Mouse (Mus musculus): ENCODE data around the gene Dcdc2a. TPM values are rescaled to one million over a fixed set of nuclear protein-coding genes. Genes with fewer than 3 reads are reported as not detected.

The Dcdc2a gene
- polyA plus RNA-seq, 1 experiment from 2014 or later: 4.3 TPM

DNA sequence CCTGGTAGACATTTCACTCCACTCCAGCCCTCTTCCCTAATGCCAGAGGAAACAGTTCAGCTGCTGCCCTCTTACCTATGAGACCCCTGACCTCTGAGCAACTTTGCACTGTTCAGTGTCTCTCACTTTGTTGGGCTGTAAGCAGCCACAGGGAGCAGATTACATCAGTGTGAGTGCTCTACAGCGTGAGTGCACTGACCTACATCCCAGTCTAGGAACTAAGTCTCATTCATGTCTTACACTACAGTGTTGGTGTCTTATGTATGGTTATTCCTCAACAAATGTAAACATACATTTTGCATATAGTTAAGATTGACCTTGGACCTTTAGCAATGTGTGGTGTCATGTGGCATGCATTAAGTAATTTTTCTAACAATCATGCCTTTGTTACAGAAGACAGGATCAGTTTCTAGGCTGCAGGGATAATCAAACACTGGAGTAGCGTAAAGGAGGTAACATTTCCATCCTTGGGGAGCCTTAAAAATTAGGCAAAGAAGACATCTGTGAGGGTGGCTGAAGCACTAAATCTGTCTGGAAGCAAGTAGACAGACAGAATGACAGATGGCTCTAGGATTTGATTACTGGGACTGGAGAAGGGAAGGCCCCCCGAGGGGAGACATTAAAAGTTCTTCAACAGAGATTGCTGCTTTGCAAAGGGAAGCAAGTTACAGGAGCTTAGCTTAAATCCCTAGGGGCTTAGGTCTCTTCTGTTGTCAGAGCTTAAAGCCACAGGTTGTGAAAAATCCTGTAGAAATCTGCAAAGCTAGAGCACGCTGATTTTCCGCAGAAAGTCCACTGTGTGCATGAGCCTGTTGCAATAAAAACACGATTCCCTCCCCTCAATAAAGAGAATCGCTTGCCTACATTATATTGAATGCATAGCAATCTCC is 130.9 kb downstream of the Dcdc2a start:
- Histone ChIP-seq H3K36me3 (no peaks in the 10 kb centered on the region), H3K4me2 (peak overlapping the region; percentile 42), H3K27me3 (no peaks in the 10 kb centered on the region), H3K9ac (no peak overlapping the region), H3K9me3 (no peaks in the 10 kb centered on the region), H3K27ac (replicated peaks) (no peak overlapping the region; the same call in 1 of the 2 replicates), H3K4me1 (replicated peaks) (peaks cover 13% of the 10 kb centered on the region), H3K4me3 (no peak overlapping the region; the same call in 1 of the 2 replicates)
- peak; percentile 42; the same call in 1 of the 2 replicates for ATAC-seq (ENCODE audit: low FRiP score, low read depth)
- 22% methylated on average over 7 of the region's 7 CpGs for WGBS

DNA sequence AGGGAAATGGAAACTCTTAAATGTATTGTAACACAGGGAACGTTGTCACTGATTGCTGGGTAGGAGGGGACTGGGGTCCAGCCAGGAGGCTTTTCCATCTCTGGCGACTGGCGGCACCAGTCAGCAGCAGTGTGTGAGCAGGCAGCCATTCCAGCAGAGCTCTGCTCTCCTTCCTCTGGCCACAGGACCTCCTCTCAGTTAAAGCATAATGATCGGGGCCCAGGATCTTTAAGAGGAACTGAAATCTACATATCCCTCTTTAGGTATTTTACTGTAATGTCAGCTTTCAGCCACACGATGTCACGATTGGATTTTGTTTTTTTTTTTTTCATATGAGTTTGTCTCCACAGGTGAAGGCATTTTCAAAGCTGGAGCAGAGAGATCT is 131.5 kb downstream of the Dcdc2a start:
- Histone ChIP-seq H3K27ac (replicated peaks) (peak overlapping the region; percentile 14; the same call in 1 of the 2 replicates), H3K36me3 (no peaks in the 10 kb centered on the region), H3K9me3 (no peaks in the 10 kb centered on the region), H3K4me3 (no peak overlapping the region; the same call in 1 of the 2 replicates), H3K4me2 (peak overlapping the region; percentile 42), H3K4me1 (replicated peaks) (peaks cover 13% of the 10 kb centered on the region), H3K9ac (no peak overlapping the region), H3K27me3 (no peaks in the 10 kb centered on the region)
- 6% methylated on average over 6 of the region's 6 CpGs for WGBS
- 0 out of 2 replicates have a peak, but pooled peaks have one; percentile 60 for ATAC-seq (ENCODE audit: low FRiP score, low read depth)

DNA sequence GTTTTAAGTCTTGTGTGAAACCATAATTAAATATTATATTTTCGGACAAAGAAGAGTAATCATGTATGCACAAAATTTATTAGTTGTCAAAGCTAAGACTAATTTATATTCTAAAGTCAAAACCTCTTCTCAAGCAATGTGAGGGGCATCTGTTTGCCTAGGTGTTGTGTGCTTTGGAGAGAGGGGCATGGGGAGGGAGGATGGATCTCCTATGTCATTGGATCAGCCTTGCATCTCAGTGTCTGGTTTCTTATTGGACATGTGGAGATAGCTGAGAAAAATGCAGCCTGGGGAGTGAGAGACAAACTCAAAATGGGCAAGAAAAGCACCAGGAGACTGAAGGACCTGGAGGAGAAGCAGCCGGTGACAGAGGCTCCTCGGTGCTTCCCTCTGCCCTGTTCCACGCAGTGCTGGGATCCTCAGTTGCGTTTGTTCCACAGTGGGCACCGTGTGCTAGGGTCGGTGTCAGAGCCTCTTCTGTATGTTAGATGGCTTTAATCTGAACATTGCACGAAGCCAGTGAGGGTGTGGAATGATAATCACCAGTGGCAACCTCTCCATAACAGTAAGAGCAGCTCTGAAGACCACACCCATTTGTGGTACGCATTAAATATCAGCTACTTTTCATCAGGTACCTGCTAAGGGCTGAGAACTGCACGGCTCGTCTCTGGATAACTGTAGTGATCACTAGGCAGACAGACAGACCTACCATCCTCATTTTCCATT is 133.8 kb downstream of the Dcdc2a start:
- Histone ChIP-seq H3K9me3 (no peaks in the 10 kb centered on the region), H3K4me1 (replicated peaks) (peaks cover 13% of the 10 kb centered on the region), H3K36me3 (no peaks in the 10 kb centered on the region), H3K27ac (replicated peaks) (no peak overlapping the region), H3K4me3 (no peak overlapping the region), H3K4me2 (no peak overlapping the region), H3K9ac (no peak overlapping the region), H3K27me3 (no peaks in the 10 kb centered on the region)
- WGBS: 89% methylated on average over 11 of the region's 11 CpGs
- ATAC-seq (ENCODE audit: low FRiP score, low read depth): no peak

DNA sequence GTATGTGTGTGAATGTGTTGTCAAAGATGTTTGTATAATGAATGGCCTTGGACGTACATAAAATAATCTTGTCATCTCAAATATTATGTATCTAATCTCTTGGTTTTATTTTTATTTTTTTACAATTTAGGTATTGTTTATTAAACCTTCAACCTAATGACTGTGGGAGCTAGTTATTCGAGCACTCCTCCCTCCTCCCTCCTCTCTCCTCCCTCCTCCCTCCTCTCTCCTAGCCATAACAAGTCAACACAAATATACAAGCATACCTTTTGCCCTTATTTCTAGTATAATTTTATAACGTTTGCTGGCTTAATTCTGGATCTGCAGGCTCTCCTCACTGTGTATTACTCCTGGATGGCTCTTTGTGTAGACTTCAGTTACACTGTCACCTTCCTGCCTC is 134.4 kb downstream of the Dcdc2a start:
- Histone ChIP-seq H3K9me3 (no peaks in the 10 kb centered on the region), H3K9ac (no peak overlapping the region), H3K27ac (replicated peaks) (no peak overlapping the region), H3K4me2 (no peak overlapping the region), H3K4me1 (replicated peaks) (peaks cover 13% of the 10 kb centered on the region), H3K36me3 (no peaks in the 10 kb centered on the region), H3K27me3 (no peaks in the 10 kb centered on the region), H3K4me3 (no peak overlapping the region)
- no peak for ATAC-seq (ENCODE audit: low FRiP score, low read depth)
- 80% methylated on average over 3 of the region's 3 CpGs for WGBS

DNA sequence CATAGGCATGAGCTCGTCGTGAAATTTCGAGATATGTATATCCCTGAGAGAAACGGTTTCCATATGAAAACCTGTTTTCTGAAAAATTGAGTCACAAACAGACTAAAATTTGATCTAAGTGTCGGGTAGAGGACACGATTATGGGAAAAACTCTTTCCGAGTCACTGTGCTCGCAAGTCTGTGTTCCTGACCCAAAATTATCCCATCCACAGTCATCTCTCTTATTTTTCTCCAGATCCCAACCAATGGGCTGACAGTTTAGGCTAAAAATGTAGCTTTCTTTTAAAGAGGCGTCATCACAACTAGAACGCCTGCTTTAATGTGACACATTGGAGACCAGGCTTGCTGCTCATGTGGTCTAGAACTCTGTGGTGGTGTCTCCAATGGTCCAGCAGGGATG is 139.9 kb downstream of the Dcdc2a start:
- Histone ChIP-seq H3K27ac (replicated peaks) (no peak overlapping the region), H3K4me2 (no peak overlapping the region), H3K36me3 (no peaks in the 10 kb centered on the region), H3K27me3 (no peaks in the 10 kb centered on the region), H3K9me3 (no peaks in the 10 kb centered on the region), H3K9ac (no peak overlapping the region), H3K4me3 (no peak overlapping the region), H3K4me1 (replicated peaks) (no peaks in the 10 kb centered on the region; the same call in 1 of the 2 replicates)
- WGBS: 92% methylated on average over 10 of the region's 10 CpGs
- ATAC-seq (ENCODE audit: low FRiP score, low read depth): no peak

DNA sequence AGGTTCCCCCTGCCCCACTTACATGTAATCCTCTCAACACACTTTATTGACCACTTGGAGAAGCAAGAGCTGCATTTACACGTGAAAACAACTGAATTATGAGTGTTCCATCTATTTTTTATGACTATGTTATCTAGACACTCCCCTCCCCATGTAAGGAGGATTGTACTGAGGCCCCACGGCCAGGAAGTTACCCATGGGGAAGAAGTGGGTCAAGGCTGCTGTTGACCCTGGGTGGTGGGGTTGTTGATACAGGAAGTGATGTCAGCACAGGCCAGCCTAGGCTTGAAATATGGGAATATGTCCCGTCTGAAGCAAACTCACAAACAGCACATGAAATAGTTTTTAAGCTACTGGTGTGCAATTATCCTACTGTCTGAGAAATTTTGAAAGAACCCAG is 144.1 kb downstream of the Dcdc2a start:
- Histone ChIP-seq H3K9me3 (no peaks in the 10 kb centered on the region), H3K9ac (no peak overlapping the region), H3K27ac (replicated peaks) (no peak overlapping the region), H3K4me1 (replicated peaks) (no peaks in the 10 kb centered on the region), H3K4me3 (no peak overlapping the region), H3K4me2 (no peak overlapping the region), H3K36me3 (no peaks in the 10 kb centered on the region), H3K27me3 (no peaks in the 10 kb centered on the region)
- no peak for ATAC-seq (ENCODE audit: low FRiP score, low read depth)
- WGBS: 76% methylated on average over 3 of the region's 3 CpGs

DNA sequence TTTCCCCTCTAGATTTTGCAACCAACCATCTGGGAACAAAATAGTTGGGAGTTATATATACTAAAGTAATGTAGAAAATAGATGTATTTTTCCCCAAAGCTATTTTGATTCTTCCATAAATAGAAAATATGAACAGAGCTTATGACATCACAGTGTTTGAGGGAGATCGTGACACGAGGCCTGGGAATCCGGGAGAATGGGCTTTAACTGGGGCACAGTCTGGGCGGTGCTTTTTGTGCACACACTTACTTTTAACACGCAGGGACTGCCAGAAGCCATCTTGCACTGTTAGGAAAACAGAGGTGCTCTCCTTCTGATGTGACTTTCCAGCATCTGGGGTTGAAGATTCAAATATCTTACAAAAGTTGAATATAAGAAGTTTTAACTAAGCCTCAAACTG is 151.1 kb downstream of the Dcdc2a start:
- Histone ChIP-seq H3K9me3 (no peaks in the 10 kb centered on the region), H3K4me2 (no peak overlapping the region), H3K36me3 (no peaks in the 10 kb centered on the region), H3K9ac (no peak overlapping the region), H3K4me3 (no peak overlapping the region), H3K27ac (replicated peaks) (no peak overlapping the region), H3K27me3 (no peaks in the 10 kb centered on the region), H3K4me1 (replicated peaks) (no peaks in the 10 kb centered on the region)
- ATAC-seq (ENCODE audit: low FRiP score, low read depth): no peak
- 90% methylated on average over 5 of the region's 5 CpGs for WGBS

DNA sequence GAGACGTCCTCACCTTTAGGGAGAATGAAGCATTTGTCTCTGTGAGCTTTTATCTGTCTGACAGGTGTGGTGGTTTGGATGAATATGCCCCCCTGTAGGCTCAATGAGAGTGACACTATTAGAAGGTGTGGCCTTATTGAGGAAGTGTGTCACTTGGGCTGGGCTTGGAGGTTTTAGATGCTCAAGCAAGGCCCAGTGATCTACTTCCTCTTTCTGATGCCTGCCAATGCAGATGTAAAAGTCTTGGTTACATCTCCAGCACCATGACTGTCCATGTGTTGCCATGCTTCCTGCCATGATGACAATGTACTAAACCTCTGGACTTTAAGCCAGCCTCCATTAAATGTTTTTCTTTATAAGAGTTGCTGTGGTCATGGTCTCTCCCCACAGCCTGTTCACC is 162.6 kb downstream of the Dcdc2a start:
- H3K9me3 ChIP-seq: no peaks in the 10 kb centered on the region
- 93% methylated on average over 1 of the region's 1 CpGs for WGBS
- no peaks in the 10 kb centered on the region for H3K4me1 ChIP-seq (replicated peaks)

DNA sequence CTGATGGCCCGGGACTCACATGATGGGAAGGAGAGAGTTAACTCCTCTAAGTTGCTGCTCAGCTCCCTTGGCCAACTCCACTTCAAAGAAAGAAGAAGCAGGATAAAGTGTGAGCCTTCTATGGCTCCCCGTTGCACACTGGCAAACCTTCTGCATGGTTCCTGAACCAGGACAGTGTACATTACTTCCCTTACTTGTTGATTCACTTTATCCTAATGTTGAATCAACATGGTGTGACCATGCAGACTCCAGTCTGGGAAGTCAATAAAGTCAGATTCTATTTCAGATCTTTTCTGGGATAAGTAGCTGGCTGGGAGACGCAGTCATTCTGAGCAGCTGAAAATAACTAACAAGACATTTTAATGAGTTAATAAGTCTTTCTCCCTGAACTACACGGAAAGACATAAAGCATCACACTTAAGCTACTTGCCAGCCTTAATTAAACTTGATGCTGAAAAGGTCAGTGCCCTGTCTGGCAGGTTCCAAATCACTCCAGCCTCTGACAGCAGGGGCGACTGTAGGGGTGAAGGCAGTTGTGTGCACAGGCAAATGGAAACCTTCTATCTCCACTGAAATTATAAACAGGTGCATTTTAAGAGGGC is 164.5 kb downstream of the Dcdc2a start:
- H3K36me3 ChIP-seq: no peaks in the 10 kb centered on the region
- no peak for ATAC-seq (ENCODE audit: low FRiP score, low read depth)
- H3K4me2 ChIP-seq: no peak overlapping the region
- no peaks in the 10 kb centered on the region for H3K9me3 ChIP-seq
- no peaks in the 10 kb centered on the region for H3K27me3 ChIP-seq
- no peak overlapping the region for H3K4me3 ChIP-seq
- H3K4me1 ChIP-seq (replicated peaks): no peaks in the 10 kb centered on the region
- no peak overlapping the region for H3K27ac ChIP-seq (replicated peaks)
- 82% methylated on average over 5 of the region's 5 CpGs for WGBS
- H3K9ac ChIP-seq: no peak overlapping the region

More for the DNA sequence above, 162.6 kb downstream of the Dcdc2a start:
- H3K27me3 ChIP-seq: no peaks in the 10 kb centered on the region
- H3K27ac ChIP-seq (replicated peaks): no peak overlapping the region
- no peak overlapping the region for H3K4me2 ChIP-seq
- no peak overlapping the region for H3K9ac ChIP-seq
- H3K4me3 ChIP-seq: no peak overlapping the region
- H3K36me3 ChIP-seq: no peaks in the 10 kb centered on the region
- ATAC-seq (ENCODE audit: low FRiP score, low read depth): no peak

DNA sequence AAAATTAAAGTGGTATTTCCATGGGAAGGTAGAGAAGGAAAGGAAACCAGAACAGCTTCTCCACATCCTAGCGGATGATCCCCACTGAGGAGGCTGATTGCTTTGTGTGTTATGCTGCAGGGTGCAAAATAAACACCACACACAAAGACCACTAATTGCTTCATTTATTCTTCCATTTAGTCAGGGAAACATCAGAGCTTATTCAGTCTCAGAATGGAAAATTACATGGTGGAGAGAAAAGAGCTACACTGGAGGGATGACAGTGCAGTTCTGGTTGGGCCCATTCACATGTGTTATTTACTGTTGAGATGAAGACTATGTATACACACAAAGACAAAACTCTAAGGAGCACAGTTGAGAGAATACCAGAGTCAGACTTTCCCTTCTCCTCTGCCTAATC is 196.1 kb downstream of the Dcdc2a start:
- Histone ChIP-seq H3K9me3 (no peaks in the 10 kb centered on the region), H3K36me3 (no peaks in the 10 kb centered on the region), H3K27me3 (no peaks in the 10 kb centered on the region), H3K4me2 (no peak overlapping the region), H3K27ac (replicated peaks) (no peak overlapping the region), H3K4me3 (no peak overlapping the region), H3K9ac (no peak overlapping the region), H3K4me1 (replicated peaks) (no peaks in the 10 kb centered on the region)
- WGBS: 42% methylated on average over 1 of the region's 1 CpGs
- no peak for ATAC-seq (ENCODE audit: low FRiP score, low read depth)

DNA sequence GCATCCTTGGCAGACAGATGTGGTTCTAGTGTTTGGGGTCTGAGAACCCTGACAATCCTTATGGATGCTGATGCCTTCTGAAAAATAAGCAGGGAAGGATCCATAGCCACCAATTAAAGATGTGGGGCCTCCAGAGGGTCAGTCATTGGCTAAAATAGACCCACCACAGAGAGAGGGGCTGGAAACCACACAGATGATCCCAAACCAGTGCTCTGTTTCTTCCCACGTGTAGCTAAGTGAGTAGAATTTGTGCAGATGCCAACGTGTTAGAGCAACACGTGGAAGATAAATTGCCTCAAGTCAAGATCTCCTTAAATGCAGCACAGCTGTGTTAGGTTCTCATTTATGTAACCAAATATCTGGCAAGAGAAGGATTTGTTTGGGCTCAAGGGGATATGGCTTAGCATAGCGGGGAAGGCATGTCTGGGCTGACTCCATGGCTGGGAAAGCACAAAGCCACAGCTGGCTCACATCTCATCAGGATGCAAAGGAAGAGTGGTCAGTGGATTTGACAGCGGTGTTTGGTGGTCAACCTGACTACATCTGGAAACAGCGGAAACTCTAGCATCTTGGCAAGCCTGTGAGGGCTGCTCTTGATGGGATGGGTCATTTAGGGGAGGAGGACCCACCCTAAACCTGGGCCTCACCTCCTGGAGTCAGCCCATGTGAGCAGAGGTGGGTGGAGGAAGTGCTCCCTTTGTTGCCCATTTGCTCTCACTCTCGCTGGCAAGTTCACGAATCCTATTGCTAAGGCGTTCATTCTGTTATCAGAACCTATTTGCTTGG is 198.9 kb downstream of the Dcdc2a start:
- 80% methylated on average over 9 of the region's 9 CpGs for WGBS
- no peak overlapping the region for H3K4me2 ChIP-seq
- no peak overlapping the region for H3K27ac ChIP-seq (replicated peaks)
- no peak overlapping the region for H3K9ac ChIP-seq
- no peaks in the 10 kb centered on the region for H3K4me1 ChIP-seq (replicated peaks)
- no peak overlapping the region for H3K4me3 ChIP-seq
- H3K36me3 ChIP-seq: no peaks in the 10 kb centered on the region
- H3K27me3 ChIP-seq: no peaks in the 10 kb centered on the region
- ATAC-seq (ENCODE audit: low FRiP score, low read depth): no peak
- no peaks in the 10 kb centered on the region for H3K9me3 ChIP-seq

All from hindbrain, embryonic 15.5 days (tissue).